Mouse (Mus musculus): ENCODE results near the gene Pcbp3. TPM values are rescaled to one million over a fixed set of nuclear protein-coding genes. Genes with fewer than 3 reads are reported as not detected.

Gene Pcbp3
- polyA plus RNA-seq, 1 experiment: not detected

DNA sequence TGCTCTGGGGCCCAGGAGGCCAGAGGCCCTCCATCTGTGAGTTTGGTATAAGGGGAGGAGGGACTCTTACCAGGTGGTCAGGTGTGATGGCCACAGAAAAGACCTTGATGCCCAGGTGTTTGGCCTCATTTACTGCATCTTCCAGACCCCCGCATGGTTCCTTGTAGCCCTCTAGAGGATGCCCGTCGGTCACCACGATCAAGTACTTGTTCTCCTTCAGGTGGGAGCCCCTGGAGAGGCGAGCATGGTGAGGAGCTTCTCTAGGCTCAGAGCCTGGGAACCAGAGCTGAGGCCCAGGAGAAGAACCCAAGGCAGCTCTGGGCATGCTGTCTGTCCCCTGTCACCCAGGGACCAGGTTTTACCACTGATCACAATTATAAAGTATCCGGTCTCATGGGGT, 239.9 kb downstream of the Pcbp3 start:
- H3K4me1 ChIP-seq (ENCODE audit: control insufficient read depth, insufficient read depth, low read length): peaks cover 27% of the 10 kb centered on the region
- no peak overlapping the region for H3K4me3 ChIP-seq (ENCODE audit: insufficient read depth, low read depth, low read length)
- WGBS: 93% methylated on average over 6 of the region's 6 CpGs
- no peak overlapping the region for H3K27ac ChIP-seq (ENCODE audit: insufficient read depth, low read depth, low read length)
- TF ChIP-seq CTCF (IDR thresholded peaks at IDR 0.05; ENCODE audit: insufficient read depth, low read depth, low read length) (no peak), POLR2A (IDR thresholded peaks at IDR 0.05; ENCODE audit: insufficient read depth, low read depth, low read length) (no peak)

DNA sequence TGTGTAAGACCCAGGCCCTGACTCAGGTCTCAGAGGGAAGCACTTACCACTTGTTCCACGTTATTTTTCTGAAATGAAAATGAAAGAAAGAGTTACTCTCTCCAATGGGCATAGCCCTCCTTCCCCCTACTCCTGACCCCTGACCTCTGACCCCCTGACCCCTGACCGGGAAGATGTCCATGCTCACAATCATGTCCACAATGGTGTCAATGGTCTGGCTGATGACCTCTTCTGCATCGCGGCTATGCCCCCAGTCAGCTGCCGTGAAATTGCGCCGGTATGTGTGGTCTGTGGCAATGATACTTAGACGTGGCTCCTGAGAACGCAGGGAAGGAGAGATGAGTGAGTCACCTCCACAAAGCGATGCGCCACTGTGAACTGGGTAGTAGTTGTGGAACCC, 240.5 kb downstream of the Pcbp3 start:
- WGBS: 87% methylated on average over 11 of the region's 11 CpGs
- Histone ChIP-seq H3K4me1 (ENCODE audit: control insufficient read depth, insufficient read depth, low read length) (peaks cover 27% of the 10 kb centered on the region), H3K4me3 (ENCODE audit: insufficient read depth, low read depth, low read length) (no peak overlapping the region), H3K27ac (ENCODE audit: insufficient read depth, low read depth, low read length) (no peak overlapping the region)
- TF ChIP-seq POLR2A (IDR thresholded peaks at IDR 0.05; ENCODE audit: insufficient read depth, low read depth, low read length) (no peak), CTCF (IDR thresholded peaks at IDR 0.05; ENCODE audit: insufficient read depth, low read depth, low read length) (no peak)

DNA sequence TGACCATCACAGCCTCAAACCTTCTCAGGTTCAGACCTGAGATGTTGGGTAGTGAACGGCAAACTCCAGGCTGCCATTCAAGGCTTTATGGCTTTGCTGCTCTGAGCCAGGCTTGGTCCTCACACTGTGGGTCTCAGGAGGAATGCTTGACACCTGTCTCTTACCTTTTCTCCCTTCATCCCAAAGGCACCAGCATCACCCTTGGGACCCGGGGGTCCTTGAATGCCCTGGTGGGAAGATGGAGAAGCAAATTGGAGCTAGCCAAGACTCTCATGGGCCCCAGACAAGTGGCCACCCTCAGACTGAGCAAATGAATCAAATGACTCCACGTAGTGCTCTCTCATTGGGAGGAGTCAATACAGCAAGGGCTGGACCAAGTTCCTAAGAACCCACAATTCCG, 244.1 kb downstream of the Pcbp3 start:
- 94% methylated on average over 4 of the region's 4 CpGs for whole genome bisulfite sequencing
- 0 out of 2 replicates have a peak, but pooled peaks cover 3% of the 10 kb centered on the region for H3K4me1 ChIP-seq (ENCODE audit: control insufficient read depth, insufficient read depth, low read length)
- H3K27ac ChIP-seq (ENCODE audit: insufficient read depth, low read depth, low read length): no peak overlapping the region
- H3K4me3 ChIP-seq (ENCODE audit: insufficient read depth, low read depth, low read length): no peak overlapping the region
- TF ChIP-seq CTCF (IDR thresholded peaks at IDR 0.05; ENCODE audit: insufficient read depth, low read depth, low read length) (no peak), POLR2A (IDR thresholded peaks at IDR 0.05; ENCODE audit: insufficient read depth, low read depth, low read length) (no peak)

DNA sequence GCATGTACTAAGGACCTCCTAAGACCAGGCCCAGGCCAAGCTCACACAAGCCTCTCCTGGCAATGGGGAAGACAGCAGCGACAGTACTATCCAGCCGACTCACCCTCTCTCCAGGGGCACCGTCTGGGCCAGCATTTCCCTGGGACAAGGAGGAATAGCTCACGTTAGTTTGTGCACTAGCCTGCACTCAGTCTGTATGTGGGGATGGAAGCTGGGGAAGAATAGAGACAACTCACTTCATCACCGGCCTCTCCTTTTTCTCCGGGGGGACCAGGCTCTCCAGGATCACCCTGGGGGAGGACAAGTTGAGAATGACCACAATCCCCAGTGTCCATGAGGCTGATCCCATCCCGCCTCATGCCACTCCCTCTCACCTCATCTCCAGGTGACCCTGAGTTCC, 244.7 kb downstream of the Pcbp3 start:
- no peaks in the 10 kb centered on the region for H3K4me1 ChIP-seq (ENCODE audit: control insufficient read depth, insufficient read depth, low read length)
- H3K27ac ChIP-seq (ENCODE audit: insufficient read depth, low read depth, low read length): no peak overlapping the region
- H3K4me3 ChIP-seq (ENCODE audit: insufficient read depth, low read depth, low read length): no peak overlapping the region
- 94% methylated on average over 7 of the region's 7 CpGs for WGBS
- no peak for TF ChIP-seq CTCF (IDR thresholded peaks at IDR 0.05; ENCODE audit: insufficient read depth, low read depth, low read length)
- no peak for TF ChIP-seq POLR2A (IDR thresholded peaks at IDR 0.05; ENCODE audit: insufficient read depth, low read depth, low read length)

DNA sequence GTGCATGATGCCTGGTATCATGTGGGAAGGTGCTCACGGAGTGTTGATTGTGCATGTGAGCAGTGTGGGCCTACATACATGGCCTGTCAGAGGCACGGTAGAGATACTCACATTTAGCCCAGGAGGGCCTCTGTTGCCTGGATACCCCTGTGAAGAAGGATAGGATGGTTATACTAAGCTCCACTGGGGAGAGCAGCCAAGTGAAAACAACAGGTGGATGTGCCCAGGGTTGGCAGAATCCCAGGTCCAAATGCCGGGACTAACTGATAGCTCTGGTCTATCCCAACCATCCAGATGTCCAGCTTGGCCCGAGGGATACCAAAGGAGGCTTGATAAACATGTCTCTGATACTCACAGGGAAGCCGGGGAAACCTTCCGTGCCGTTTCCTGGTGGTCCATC, 247.4 kb downstream of the Pcbp3 start:
- Histone ChIP-seq H3K27ac (ENCODE audit: insufficient read depth, low read depth, low read length) (no peak overlapping the region), H3K4me3 (ENCODE audit: insufficient read depth, low read depth, low read length) (no peak overlapping the region), H3K4me1 (ENCODE audit: control insufficient read depth, insufficient read depth, low read length) (no peaks in the 10 kb centered on the region)
- WGBS: 73% methylated on average over 7 of the region's 7 CpGs
- no peak for TF ChIP-seq CTCF (IDR thresholded peaks at IDR 0.05; ENCODE audit: insufficient read depth, low read depth, low read length)
- no peak for TF ChIP-seq POLR2A (IDR thresholded peaks at IDR 0.05; ENCODE audit: insufficient read depth, low read depth, low read length)

DNA sequence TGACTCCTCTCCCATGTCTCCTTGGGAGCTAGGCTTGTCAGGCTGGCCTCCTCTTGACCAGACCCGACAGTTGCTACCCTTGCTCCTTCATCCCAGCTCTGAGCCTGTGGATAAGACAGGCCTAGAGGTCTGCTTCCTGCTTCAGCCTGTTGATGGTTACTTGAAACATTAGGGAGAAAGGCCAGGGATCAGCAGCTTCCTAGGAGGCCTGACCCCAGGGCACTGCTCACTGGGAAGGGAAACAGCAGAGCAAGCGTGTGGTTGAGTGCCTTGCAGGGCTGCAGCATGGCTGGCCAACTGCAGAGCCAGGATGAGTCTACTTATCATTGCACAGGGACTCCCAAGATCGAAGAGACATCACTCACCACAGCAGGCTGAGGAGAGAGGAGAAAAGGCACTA, 249.2 kb downstream of the Pcbp3 start:
- Histone ChIP-seq H3K4me3 (ENCODE audit: insufficient read depth, low read depth, low read length) (no peak overlapping the region), H3K27ac (ENCODE audit: insufficient read depth, low read depth, low read length) (no peak overlapping the region), H3K4me1 (ENCODE audit: control insufficient read depth, insufficient read depth, low read length) (no peaks in the 10 kb centered on the region)
- TF ChIP-seq POLR2A (IDR thresholded peaks at IDR 0.05; ENCODE audit: insufficient read depth, low read depth, low read length): no peak
- no peak for TF ChIP-seq CTCF (IDR thresholded peaks at IDR 0.05; ENCODE audit: insufficient read depth, low read depth, low read length)
- 78% methylated on average over 3 of the region's 3 CpGs for WGBS

Other genes starting within 250 kb of the Pcbp3 start
- gene Col6a1, start 235.7 kb downstream of the Pcbp3 start, polyA plus RNA-seq (2012; ENCODE audit: insufficient read depth, insufficient read length, low replicate concordance, missing spikeins): not detected in 2 replicates
- not detected in 2 replicates for gene Slc19a1, start 70.4 kb upstream of the Pcbp3 start, polyA plus RNA-seq (2012; ENCODE audit: insufficient read depth, insufficient read length, low replicate concordance, missing spikeins)
- not detected in 2 replicates for gene Col18a1, start 204.7 kb upstream of the Pcbp3 start, polyA plus RNA-seq (2012; ENCODE audit: insufficient read depth, insufficient read length, low replicate concordance, missing spikeins)